Mouse (Mus musculus): Measurements from ENCODE around the gene Tdo2. TPM values are rescaled to one million over a fixed set of nuclear protein-coding genes. Genes with fewer than 3 reads are reported as not detected.

Tdo2 gene
- total RNA-seq, 2 experiments from 2014 or later = not detected

DNA sequence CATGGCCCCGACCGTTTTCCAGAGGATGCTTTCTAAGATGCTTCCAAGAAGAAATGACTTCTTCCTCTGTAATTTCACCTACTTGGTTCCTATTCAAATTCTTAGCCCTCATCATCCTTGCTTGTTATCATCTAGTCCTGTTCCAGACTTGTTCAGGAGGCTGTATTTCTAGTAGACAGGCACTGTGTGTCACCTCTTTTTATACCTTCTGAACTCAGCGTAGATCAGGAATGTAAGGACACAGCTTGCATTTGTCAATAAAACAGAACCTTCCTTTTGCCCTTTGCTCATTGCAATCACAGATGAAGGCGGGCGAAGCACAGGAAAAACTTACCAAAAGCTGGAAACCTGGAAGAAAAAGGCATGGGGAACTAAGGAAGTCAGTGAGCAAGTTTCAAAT, 6.0 kb upstream of the Tdo2 start, which contains the start of gene Asic5:
Gene Asic5, plus strand, starts transcription at position 301 of the 400 bp plus-strand sequence.
- DNase-seq = no peak
- intact Hi-C loops (cut with DNase I) = no loop called here
- no peak within 1 kb of the TSS for H3K4me3 ChIP-seq
- H3K27ac ChIP-seq = no peak within 1 kb of the TSS
- TF ChIP-seq CTCF (IDR thresholded peaks at IDR 0.05) = no peak

DNA sequence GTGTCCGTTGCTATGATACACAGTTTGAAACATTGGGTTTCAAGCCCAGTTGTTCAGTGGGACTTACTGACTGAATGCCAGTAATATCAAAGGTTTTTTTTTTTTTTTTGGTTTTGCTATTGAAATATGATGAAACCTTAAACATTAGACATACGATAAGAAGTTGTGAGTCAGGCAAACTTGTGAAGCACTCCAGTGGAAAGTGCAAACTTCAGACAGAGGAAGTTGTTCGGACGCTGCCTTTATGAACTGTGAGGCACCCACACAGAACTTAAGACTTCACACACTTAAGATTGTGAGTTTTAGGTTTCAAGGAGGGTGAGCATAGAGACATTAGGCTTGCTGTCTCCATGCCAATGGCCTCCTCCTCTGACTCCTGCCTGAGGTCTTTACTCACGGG, 5.6 kb upstream of the Tdo2 start:
- no peak for DNase-seq
- no peak overlapping the region for H3K27ac ChIP-seq
- no peak overlapping the region for H3K4me3 ChIP-seq
- no peak for TF ChIP-seq CTCF (IDR thresholded peaks at IDR 0.05)
- intact Hi-C loops (cut with DNase I) = no loop called here

DNA sequence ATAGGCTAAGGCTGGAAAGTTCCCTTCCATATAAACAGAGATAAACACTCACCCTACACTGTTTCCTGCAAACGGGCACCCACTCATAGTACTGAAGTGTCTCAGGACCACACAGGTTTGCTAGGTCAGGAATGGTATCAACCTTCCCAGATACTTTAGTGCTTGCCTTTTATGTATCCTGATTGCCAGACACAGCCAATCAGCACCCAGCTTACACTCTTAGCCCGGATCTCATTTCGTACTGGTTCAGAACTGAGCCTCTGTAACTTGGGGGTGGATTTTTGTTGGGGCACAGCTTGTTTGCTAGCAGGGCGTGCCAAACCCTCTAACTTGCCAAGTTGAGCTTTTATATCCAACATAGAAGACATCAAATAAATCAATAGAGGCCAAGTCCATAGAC, 395 bp downstream of the Tdo2 start:
- no peak for DNase-seq
- intact Hi-C loops (cut with DNase I) = no loop called here
- no peak overlapping the region for H3K4me3 ChIP-seq
- H3K27ac ChIP-seq = no peak overlapping the region
- TF ChIP-seq CTCF (IDR thresholded peaks at IDR 0.05) = no peak

DNA sequence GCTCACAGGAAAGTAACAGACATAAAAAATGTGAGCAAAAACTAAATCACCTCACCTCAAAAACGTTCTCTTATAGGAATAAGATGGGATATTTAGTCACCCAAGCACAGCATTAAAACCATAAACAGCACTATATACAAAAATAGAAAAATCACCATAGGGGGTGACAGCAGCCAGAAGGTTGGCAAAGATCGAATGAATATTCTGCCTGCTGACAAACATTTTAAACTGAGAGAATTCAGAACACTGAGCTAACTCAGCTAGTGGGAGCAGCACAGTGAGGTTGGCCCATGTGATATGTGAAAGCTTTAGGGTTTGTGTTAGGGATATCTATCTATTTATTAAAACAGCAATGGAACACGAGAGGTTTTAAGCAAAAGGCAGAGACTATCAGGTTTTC, 11.4 kb downstream of the Tdo2 start:
- Histone ChIP-seq H3K4me3 (no peak overlapping the region), H3K27ac (no peak overlapping the region)
- no peak for TF ChIP-seq CTCF (IDR thresholded peaks at IDR 0.05)
- no peak for DNase-seq
- intact Hi-C loops (cut with DNase I) = no loop called here

DNA sequence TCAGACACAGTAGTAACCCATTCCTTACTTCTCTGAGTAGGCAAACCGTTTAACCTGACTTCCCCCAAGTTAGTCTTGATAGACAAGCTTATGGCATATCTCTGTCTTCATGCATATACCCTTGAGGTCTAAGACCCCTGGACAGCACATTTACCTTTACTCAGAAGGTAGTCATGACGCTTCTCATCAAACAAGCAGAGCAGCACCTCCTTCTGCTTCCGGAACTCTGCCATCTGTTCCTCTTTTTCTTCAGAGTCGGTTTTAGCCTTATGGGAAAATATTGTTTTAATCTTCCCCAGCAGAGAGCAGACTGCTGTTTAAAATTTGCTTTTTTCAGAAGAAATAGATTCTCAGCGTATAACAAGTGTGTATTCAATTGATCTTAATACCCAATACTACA, 12.2 kb downstream of the Tdo2 start:
- Histone ChIP-seq H3K27ac (no peak overlapping the region), H3K4me3 (no peak overlapping the region)
- intact Hi-C loops (cut with DNase I) = no loop called here
- DNase-seq = no peak
- no peak for TF ChIP-seq CTCF (IDR thresholded peaks at IDR 0.05)

DNA sequence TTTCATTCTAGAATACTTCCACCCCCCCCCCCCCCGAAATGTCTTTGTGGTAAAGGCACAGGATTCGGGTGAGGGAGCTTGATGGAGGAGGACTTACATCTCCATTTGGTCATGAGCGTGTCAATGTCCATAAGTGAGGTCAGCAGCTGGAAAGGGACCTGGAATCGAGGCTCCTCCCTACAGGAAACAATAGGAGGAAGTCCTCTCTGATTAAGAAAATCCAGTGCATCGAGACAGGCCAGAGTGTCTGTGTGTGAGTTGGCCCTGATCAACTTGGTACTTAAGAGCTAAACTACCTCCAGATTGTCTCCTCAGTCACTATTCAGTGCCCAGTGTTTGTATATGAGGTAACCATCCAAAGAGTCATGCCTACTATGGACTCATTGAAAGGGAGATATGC, 14.7 kb downstream of the Tdo2 start:
- DNase-seq = no peak
- Histone ChIP-seq H3K27ac (no peak overlapping the region), H3K4me3 (no peak overlapping the region)
- intact Hi-C loops (cut with DNase I) = no loop called here
- no peak for TF ChIP-seq CTCF (IDR thresholded peaks at IDR 0.05)

DNA sequence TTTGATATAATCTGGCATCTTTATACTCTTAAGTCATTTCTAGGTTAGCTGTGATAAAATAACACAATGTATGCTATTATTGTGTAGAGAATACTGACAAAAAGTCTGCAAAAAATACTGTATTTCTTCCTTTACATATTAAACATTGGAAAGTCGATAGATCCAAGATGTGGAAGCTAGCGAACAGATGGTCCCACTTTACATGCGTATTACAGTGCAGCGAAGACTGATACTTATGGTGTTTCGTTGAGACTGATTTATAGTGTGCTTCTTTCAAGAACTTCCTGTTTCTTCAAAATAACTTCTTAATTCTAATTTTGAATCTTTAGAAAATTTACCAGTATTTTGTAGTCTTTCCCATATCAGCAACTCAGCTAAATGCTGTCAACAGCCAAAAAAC, 18.5 kb downstream of the Tdo2 start:
- H3K4me3 ChIP-seq = no peak overlapping the region
- H3K27ac ChIP-seq = no peak overlapping the region
- DNase-seq = no peak
- intact Hi-C loops (cut with DNase I) = no loop called here
- TF ChIP-seq CTCF (IDR thresholded peaks at IDR 0.05) = no peak

DNA sequence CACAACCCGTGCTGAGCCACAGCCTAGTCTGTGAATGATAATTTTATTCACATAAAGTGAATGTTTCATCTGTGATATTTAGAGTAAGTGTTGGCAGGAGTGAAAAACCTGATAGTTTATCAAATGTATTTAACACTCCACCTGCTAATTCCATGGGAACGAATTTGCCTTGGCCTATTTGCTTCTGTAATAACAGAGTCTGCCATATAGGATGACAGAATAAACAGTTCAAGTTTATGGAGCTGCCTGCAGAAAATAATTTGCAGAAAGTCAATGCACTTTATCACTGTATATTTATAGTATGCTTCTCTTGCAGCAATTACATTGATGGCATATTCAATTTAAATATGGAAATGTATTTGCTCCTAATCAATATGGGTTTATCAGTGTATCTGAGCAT, 24.2 kb downstream of the Tdo2 start:
- H3K27ac ChIP-seq = no peak overlapping the region
- intact Hi-C loops (cut with DNase I) = no loop called here
- TF ChIP-seq CTCF (IDR thresholded peaks at IDR 0.05) = no peak
- DNase-seq = no peak
- no peak overlapping the region for H3K4me3 ChIP-seq

DNA sequence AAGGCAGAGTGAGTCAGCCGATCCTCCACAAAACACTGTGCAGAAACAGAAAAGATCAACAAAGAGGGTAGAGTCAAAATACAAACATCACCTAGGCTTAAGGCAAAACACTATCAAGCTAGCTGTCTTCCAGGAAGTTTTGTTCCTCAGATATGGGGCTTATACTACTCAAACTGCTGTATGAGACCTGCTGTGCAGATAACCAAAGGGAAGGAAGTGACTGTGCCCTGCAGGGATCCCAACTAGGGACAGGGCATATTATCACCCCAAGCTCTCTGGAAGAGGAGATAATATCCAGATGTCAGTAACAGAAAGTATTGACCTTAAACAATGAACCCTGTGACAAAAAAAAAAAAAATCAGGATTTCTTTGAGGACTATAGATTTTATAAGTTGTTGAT, 27.0 kb downstream of the Tdo2 start:
- no peak overlapping the region for H3K27ac ChIP-seq
- no peak for DNase-seq
- no peak overlapping the region for H3K4me3 ChIP-seq
- intact Hi-C loops (cut with DNase I) = no loop called here
- TF ChIP-seq CTCF (IDR thresholded peaks at IDR 0.05) = no peak

DNA sequence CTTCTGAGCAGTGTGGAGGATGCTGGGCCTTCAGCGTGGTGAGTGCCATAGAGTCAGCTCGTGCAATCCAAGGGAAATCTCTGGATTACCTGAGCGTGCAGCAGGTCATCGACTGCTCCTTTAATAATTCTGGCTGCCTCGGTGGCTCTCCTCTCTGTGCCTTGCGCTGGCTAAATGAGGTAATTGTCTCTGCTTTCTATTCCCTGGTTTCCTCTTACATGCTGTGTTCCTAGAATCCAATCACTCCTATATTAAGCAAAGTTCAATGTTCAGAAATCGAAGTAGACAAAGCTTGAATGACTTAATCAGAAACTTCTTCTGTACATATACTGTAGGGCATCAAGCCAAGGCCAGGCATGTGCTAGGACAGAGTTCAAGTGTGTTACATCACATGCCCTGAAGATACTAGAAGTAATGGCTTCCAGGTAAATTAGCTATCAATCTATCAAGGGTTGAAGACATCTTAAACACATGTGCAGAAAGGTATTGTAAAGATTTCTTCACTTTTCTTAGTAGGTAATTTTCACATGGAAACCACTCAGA, 31.1 kb downstream of the Tdo2 start:
- Histone ChIP-seq H3K4me3 (no peak overlapping the region), H3K27ac (no peak overlapping the region)
- no peak for DNase-seq
- TF ChIP-seq CTCF (IDR thresholded peaks at IDR 0.05) = no peak
- intact Hi-C loops (cut with DNase I) = no loop called here

DNA sequence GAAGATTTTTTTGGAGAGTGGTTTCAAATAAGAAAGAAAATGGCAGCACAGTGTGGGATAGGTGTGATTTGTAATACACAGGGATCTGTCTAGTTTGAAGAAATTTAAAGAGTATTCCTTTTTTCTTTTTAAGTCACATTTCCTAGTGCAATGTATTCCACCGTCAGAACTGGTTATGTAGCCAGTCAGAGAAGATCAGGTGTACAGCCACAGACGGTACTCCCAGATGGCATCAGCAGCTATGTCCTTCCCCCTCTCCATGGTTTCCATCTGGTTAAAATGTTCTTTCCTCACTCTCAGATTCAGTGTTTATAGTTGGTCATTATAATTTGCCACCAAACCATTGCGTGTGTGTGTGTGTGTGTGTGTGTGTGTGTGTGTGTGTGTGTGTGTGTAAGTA, 32.9 kb downstream of the Tdo2 start:
- no peak overlapping the region for H3K4me3 ChIP-seq
- H3K27ac ChIP-seq = no peak overlapping the region
- no peak for DNase-seq
- TF ChIP-seq CTCF (IDR thresholded peaks at IDR 0.05) = no peak
- intact Hi-C loops (cut with DNase I) = no loop called here

DNA sequence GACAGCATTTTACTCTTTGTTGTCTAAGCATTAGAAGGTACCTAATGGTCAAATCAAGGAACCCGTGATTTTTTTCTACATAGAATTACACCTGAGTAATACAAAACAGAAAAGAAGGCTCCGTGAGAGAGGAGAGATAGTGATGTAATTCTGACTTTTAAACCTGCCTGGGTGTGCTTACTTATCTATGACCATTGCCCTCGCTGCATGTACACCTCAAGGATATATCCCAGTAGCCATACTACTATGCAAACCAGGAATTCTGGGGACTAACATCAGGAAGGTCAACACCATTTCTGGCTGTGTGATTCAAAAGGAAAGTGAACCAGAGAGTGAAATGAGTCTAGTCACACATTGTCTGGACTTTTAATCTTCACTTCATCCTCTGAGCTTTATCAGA, 33.7 kb downstream of the Tdo2 start:
- Histone ChIP-seq H3K4me3 (no peak overlapping the region), H3K27ac (no peak overlapping the region)
- DNase-seq = no peak
- intact Hi-C loops (cut with DNase I) = no loop called here
- no peak for TF ChIP-seq CTCF (IDR thresholded peaks at IDR 0.05)

DNA sequence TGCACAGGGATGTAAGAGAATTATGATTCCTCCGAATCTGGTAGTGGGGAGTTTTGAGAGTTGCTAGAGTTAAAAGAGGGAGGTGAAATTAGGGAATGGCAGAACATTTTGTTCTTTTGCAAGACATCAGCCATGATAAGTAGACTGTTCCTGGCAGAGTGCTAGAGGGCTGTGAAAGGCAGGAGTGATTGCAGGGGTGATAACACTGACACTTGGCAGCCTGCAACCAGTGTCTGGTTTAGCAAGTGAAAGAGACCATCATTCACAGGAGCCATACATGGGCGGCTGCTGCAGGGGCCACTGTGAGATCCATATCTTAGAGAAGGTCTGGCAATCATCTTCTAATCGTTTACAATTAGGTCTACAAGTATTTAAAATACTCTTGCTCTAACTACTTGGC, 37.1 kb downstream of the Tdo2 start:
- H3K4me3 ChIP-seq = no peak overlapping the region
- no peak for DNase-seq
- H3K27ac ChIP-seq = no peak overlapping the region
- intact Hi-C loops (cut with DNase I) = no loop called here
- TF ChIP-seq CTCF (IDR thresholded peaks at IDR 0.05) = no peak

DNA sequence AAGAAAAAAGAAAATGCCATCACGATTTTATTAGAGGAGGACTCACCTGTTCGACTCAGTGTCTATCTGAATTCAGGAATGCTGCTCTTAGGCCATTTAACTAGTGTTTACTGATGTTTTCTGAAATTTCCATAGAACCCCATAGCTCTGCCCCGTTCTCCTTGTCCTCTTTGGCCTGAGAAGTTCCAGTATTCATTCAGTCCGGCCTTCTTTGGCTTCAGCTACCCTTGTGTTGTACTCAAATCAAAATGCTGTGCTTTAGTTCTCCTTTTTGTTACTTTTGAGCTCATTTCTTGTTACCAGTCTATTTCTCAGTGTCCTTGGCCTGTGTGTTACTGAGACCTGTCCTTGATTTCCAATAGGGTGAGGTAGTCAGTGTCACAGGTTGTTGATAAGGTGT, 42.7 kb downstream of the Tdo2 start:
- TF ChIP-seq CTCF (IDR thresholded peaks at IDR 0.05) = no peak
- H3K4me3 ChIP-seq = peak overlapping the region; percentile 86
- intact Hi-C loops (cut with DNase I) = no loop called here
- no peak for DNase-seq
- H3K27ac ChIP-seq = peak overlapping the region; percentile 99; the same call in 1 of the 2 replicates
